Mouse (Mus musculus): ENCODE measurements around the gene Camk2b. TPM values are rescaled to one million over a fixed set of nuclear protein-coding genes. Genes with fewer than 3 reads are reported as not detected.
A peak's percentile ranks its signal among the peaks of the same experiment; 100 is the strongest.
"Not testable (repeated sequence)": the region's sequence is repeated elsewhere in the genome, so short reads cannot be mapped to it uniquely, and the experiment has no call there.

Camk2b gene
- 2.4 and 2.5 TPM in 2 replicates for polyA plus RNA-seq (2014; fragmentation: Nextera tagmentation; extraction: Ambion mirVana)

- Histone ChIP-seq H3K27me3 (ENCODE audit: control insufficient read depth, insufficient read depth, low read length) (peaks cover 59% of the 10 kb centered on the region), H3K9me3 (ENCODE audit: control insufficient read depth, low read length) (no peaks in the 10 kb centered on the region), H3K9ac (ENCODE audit: low read length) (peak within 1 kb of the TSS; percentile 30; the same call in 1 of the 2 replicates), H3K36me3 (ENCODE audit: control insufficient read depth, insufficient read depth, low read length) (no peaks in the 10 kb centered on the region), H3K4me3 (ENCODE audit: low read depth, low read length) (peak within 1 kb of the TSS; percentile 44), H3K4me2 (peak within 1 kb of the TSS; percentile 65), H3K4me1 (ENCODE audit: control insufficient read depth, insufficient read depth, low read length) (peaks cover 18% of the 10 kb centered on the region), H3K27ac (ENCODE audit: low read depth, low read length) (no peak within 1 kb of the TSS)
- 9% methylated on average over 6 of the region's 6 CpGs for WGBS
- ATAC-seq (ENCODE audit: low FRiP score) (no peak), DNase-seq (ENCODE audit: low spot score, missing footprints) (peak; percentile 88)
Observed at GRCm38 (mm10) chr11:6066176-6066575, at the start of gene Camk2b. TSS of gene Camk2b (minus strand) at chr11:6066362.

GRCm38 (mm10) chr11:6111734-6112484, 45.7 kb upstream of the Camk2b start:
- 96% methylated on average over 5 of the region's 5 CpGs for WGBS
- Histone ChIP-seq H3K27me3 (ENCODE audit: control insufficient read depth, insufficient read depth, low read length) (no peaks in the 10 kb centered on the region), H3K4me3 (ENCODE audit: low read depth, low read length) (no peak overlapping the region), H3K4me2 (no peak overlapping the region), H3K4me1 (ENCODE audit: control insufficient read depth, insufficient read depth, low read length) (no peaks in the 10 kb centered on the region), H3K9me3 (ENCODE audit: control insufficient read depth, low read length) (no peaks in the 10 kb centered on the region), H3K27ac (ENCODE audit: low read depth, low read length) (no peak overlapping the region), H3K9ac (ENCODE audit: low read length) (no peak overlapping the region), H3K36me3 (ENCODE audit: control insufficient read depth, insufficient read depth, low read length) (peaks cover 12% of the 10 kb centered on the region; the same call in 1 of the 2 replicates)
- DNase-seq (ENCODE audit: low spot score, missing footprints) (no peak), ATAC-seq (ENCODE audit: low FRiP score) (no peak)

GRCm38 (mm10) chr11:6109990-6110389, 43.8 kb upstream of the Camk2b start:
- Histone ChIP-seq H3K4me2 (no peak overlapping the region), H3K36me3 (ENCODE audit: control insufficient read depth, insufficient read depth, low read length) (peaks cover 12% of the 10 kb centered on the region; the same call in 1 of the 2 replicates), H3K4me3 (ENCODE audit: low read depth, low read length) (no peak overlapping the region), H3K27me3 (ENCODE audit: control insufficient read depth, insufficient read depth, low read length) (no peaks in the 10 kb centered on the region), H3K9me3 (ENCODE audit: control insufficient read depth, low read length) (no peaks in the 10 kb centered on the region), H3K4me1 (ENCODE audit: control insufficient read depth, insufficient read depth, low read length) (no peaks in the 10 kb centered on the region), H3K9ac (ENCODE audit: low read length) (no peak overlapping the region), H3K27ac (ENCODE audit: low read depth, low read length) (no peak overlapping the region)
- DNase-seq (ENCODE audit: low spot score, missing footprints) (no peak), ATAC-seq (ENCODE audit: low FRiP score) (no peak)

GRCm38 (mm10) chr11:6108296-6108695, 42.1 kb upstream of the Camk2b start:
- no peak overlapping the region for H3K9ac ChIP-seq (ENCODE audit: low read length)
- DNase-seq (ENCODE audit: low spot score, missing footprints) (no peak), ATAC-seq (ENCODE audit: low FRiP score) (no peak)
- no peaks in the 10 kb centered on the region for H3K27me3 ChIP-seq (ENCODE audit: control insufficient read depth, insufficient read depth, low read length)
- no peaks in the 10 kb centered on the region for H3K9me3 ChIP-seq (ENCODE audit: control insufficient read depth, low read length)
- H3K4me3 ChIP-seq (ENCODE audit: low read depth, low read length): no peak overlapping the region
- no peak overlapping the region for H3K27ac ChIP-seq (ENCODE audit: low read depth, low read length)
- no peaks in the 10 kb centered on the region for H3K4me1 ChIP-seq (ENCODE audit: control insufficient read depth, insufficient read depth, low read length)
- H3K4me2 ChIP-seq: no peak overlapping the region
- peaks cover 12% of the 10 kb centered on the region; the same call in 1 of the 2 replicates for H3K36me3 ChIP-seq (ENCODE audit: control insufficient read depth, insufficient read depth, low read length)
- 95% methylated on average over 5 of the region's 5 CpGs for WGBS

GRCm38 (mm10) chr11:6107722-6108121, 41.6 kb upstream of the Camk2b start:
- H3K4me3 ChIP-seq (ENCODE audit: low read depth, low read length): no peak overlapping the region
- DNase-seq (ENCODE audit: low spot score, missing footprints) (no peak), ATAC-seq (ENCODE audit: low FRiP score) (no peak)
- no peaks in the 10 kb centered on the region for H3K4me1 ChIP-seq (ENCODE audit: control insufficient read depth, insufficient read depth, low read length)
- H3K27me3 ChIP-seq (ENCODE audit: control insufficient read depth, insufficient read depth, low read length): no peaks in the 10 kb centered on the region
- H3K9ac ChIP-seq (ENCODE audit: low read length): no peak overlapping the region
- H3K36me3 ChIP-seq (ENCODE audit: control insufficient read depth, insufficient read depth, low read length): peaks cover 9% of the 10 kb centered on the region; the same call in 1 of the 2 replicates
- no peak overlapping the region for H3K27ac ChIP-seq (ENCODE audit: low read depth, low read length)
- WGBS: 86% methylated on average over 3 of the region's 3 CpGs
- no peak overlapping the region for H3K4me2 ChIP-seq
- H3K9me3 ChIP-seq (ENCODE audit: control insufficient read depth, low read length): no peaks in the 10 kb centered on the region

- peaks cover 7% of the 10 kb centered on the region; the same call in 1 of the 2 replicates for H3K36me3 ChIP-seq (ENCODE audit: control insufficient read depth, insufficient read depth, low read length)
- ATAC-seq (ENCODE audit: low FRiP score): no peak
Observed at GRCm38 (mm10) chr11:6104734-6105133, 38.6 kb upstream of the Camk2b start.

GRCm38 (mm10) chr11:6096637-6097036, 30.5 kb upstream of the Camk2b start:
- H3K36me3 ChIP-seq (ENCODE audit: control insufficient read depth, insufficient read depth, low read length); H3K9me3 ChIP-seq (ENCODE audit: control insufficient read depth, low read length); H3K4me2 ChIP-seq; H3K4me1 ChIP-seq (ENCODE audit: control insufficient read depth, insufficient read depth, low read length); H3K4me3 ChIP-seq (ENCODE audit: low read depth, low read length); H3K27me3 ChIP-seq (ENCODE audit: control insufficient read depth, insufficient read depth, low read length); H3K9ac ChIP-seq (ENCODE audit: low read length); DNase-seq (ENCODE audit: low spot score, missing footprints); H3K27ac ChIP-seq (ENCODE audit: low read depth, low read length); ATAC-seq (ENCODE audit: low FRiP score): not testable (repeated sequence)
- WGBS: 93% methylated on average over 2 of the region's 3 CpGs

More at GRCm38 (mm10) chr11:6104734-6105133, 38.6 kb upstream of the Camk2b start:
- Histone ChIP-seq H3K4me2 (no peak overlapping the region), H3K27me3 (ENCODE audit: control insufficient read depth, insufficient read depth, low read length) (no peaks in the 10 kb centered on the region), H3K27ac (ENCODE audit: low read depth, low read length) (no peak overlapping the region), H3K4me1 (ENCODE audit: control insufficient read depth, insufficient read depth, low read length) (no peaks in the 10 kb centered on the region), H3K9ac (ENCODE audit: low read length) (no peak overlapping the region), H3K9me3 (ENCODE audit: control insufficient read depth, low read length) (no peaks in the 10 kb centered on the region), H3K4me3 (ENCODE audit: low read depth, low read length) (no peak overlapping the region)
- peak; percentile 53 for DNase-seq (ENCODE audit: low spot score, missing footprints)
- 82% methylated on average over 5 of the region's 5 CpGs for WGBS

- Histone ChIP-seq H3K36me3 (ENCODE audit: control insufficient read depth, insufficient read depth, low read length) (no peaks in the 10 kb centered on the region), H3K4me1 (ENCODE audit: control insufficient read depth, insufficient read depth, low read length) (no peaks in the 10 kb centered on the region), H3K9me3 (ENCODE audit: control insufficient read depth, low read length) (no peaks in the 10 kb centered on the region), H3K4me2 (no peak overlapping the region), H3K27ac (ENCODE audit: low read depth, low read length) (no peak overlapping the region), H3K27me3 (ENCODE audit: control insufficient read depth, insufficient read depth, low read length) (no peaks in the 10 kb centered on the region), H3K4me3 (ENCODE audit: low read depth, low read length) (no peak overlapping the region), H3K9ac (ENCODE audit: low read length) (no peak overlapping the region)
- no peak for ATAC-seq (ENCODE audit: low FRiP score)
- WGBS: 72% methylated on average over 4 of the region's 4 CpGs
- DNase-seq (ENCODE audit: low spot score, missing footprints): no peak
Observed at GRCm38 (mm10) chr11:6086991-6087390, 20.8 kb upstream of the Camk2b start.

- H3K9me3 ChIP-seq (ENCODE audit: control insufficient read depth, low read length): no peaks in the 10 kb centered on the region
- H3K36me3 ChIP-seq (ENCODE audit: control insufficient read depth, insufficient read depth, low read length): no peaks in the 10 kb centered on the region
- no peak overlapping the region for H3K9ac ChIP-seq (ENCODE audit: low read length)
- H3K4me3 ChIP-seq (ENCODE audit: low read depth, low read length): no peak overlapping the region
- DNase-seq (ENCODE audit: low spot score, missing footprints) (no peak), ATAC-seq (ENCODE audit: low FRiP score) (no peak)
- H3K4me1 ChIP-seq (ENCODE audit: control insufficient read depth, insufficient read depth, low read length): no peaks in the 10 kb centered on the region
- no peak overlapping the region for H3K27ac ChIP-seq (ENCODE audit: low read depth, low read length)
- no peaks in the 10 kb centered on the region for H3K27me3 ChIP-seq (ENCODE audit: control insufficient read depth, insufficient read depth, low read length)
- WGBS: 87% methylated on average over 2 of the region's 2 CpGs
- no peak overlapping the region for H3K4me2 ChIP-seq
Observed at GRCm38 (mm10) chr11:6078737-6079136, 12.6 kb upstream of the Camk2b start.

Data from midbrain, embryonic 11.5 days (tissue).